Mouse (Mus musculus): Measurements from ENCODE around the gene Gm49403.
"Not testable (repeated sequence)": the region's sequence is repeated elsewhere in the genome, so short reads cannot be mapped to it uniquely, and the experiment has no call there.

DNA sequence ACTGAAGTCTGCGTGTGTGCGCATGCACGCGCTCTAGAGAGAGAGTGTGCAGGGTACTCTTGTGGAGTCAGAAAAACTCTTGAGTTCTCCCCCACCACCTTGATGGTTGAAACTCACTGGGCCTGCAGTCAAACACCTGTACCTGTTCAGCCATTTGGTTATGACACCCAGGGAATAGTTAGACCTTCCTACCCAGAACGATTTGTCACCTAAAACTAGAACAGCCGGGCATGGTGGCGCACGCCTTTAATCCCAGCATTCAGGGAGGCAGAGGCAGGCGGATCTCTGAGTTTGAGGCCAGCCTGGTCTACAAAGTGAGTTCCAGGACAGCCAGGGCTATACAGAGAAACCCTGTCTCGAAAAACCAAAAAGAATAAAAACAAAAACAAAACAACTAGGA, 47.4 kb upstream of the Gm49403 start:
- TF ChIP-seq CTCF (IDR thresholded peaks at IDR 0.05; ENCODE audit: insufficient read depth, low read length); POLR2A (IDR thresholded peaks at IDR 0.05; ENCODE audit: borderline replicate concordance, extremely low read depth, low read depth, low read length): not testable (repeated sequence)

All from lung, adult 2 months (tissue).